Mouse (Mus musculus): ENCODE measurements around the gene Eif2d. TPM values are rescaled to one million over a fixed set of nuclear protein-coding genes. Genes with fewer than 3 reads are reported as not detected.

Eif2d gene
- 10 to 100 TPM; 33.1 to 38.1 (median 34.4) TPM for total RNA-seq (2022)

GRCm38 (mm10) chr1:131153018-131153629 lies at the start of gene Eif2d:
Gene Eif2d (plus strand): TSS chr1:131153181.
- DNase-seq (ENCODE audit: low spot score in 2 of 2) = peak; percentile 72 to 82

DNA sequence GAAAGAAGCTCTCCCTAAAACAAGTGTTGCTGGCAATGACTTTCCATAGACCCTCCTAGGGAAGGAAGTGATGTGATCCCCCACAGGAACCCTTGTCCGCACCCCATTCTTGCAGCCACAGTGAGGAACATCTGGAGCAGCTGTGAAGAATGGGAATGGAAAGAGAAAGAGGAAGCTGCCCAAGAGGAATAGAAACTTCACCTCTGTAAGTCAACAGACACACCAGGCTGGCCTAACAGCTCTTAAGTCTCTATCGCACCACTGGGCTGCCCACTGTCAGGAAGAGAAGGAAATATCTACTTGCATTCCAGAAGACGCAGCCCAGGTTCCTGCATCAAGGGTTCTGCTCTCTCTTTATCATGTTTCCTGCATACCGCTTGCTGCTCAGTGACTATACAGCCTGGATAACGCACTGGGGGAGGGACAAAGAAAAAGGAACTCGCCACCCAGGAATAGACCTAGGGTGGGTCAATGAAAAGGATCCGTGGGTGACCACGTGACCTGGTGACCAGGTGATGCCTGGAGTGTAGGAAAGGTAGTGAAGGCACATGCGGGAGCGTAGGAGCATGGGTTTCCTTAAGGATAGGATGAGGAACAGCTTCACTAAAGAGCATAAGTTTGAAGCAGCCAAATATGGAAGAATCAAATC lies 49.1 kb upstream of the Eif2d start:
- no peak for DNase-seq (ENCODE audit: low spot score in 2 of 2)

DNA sequence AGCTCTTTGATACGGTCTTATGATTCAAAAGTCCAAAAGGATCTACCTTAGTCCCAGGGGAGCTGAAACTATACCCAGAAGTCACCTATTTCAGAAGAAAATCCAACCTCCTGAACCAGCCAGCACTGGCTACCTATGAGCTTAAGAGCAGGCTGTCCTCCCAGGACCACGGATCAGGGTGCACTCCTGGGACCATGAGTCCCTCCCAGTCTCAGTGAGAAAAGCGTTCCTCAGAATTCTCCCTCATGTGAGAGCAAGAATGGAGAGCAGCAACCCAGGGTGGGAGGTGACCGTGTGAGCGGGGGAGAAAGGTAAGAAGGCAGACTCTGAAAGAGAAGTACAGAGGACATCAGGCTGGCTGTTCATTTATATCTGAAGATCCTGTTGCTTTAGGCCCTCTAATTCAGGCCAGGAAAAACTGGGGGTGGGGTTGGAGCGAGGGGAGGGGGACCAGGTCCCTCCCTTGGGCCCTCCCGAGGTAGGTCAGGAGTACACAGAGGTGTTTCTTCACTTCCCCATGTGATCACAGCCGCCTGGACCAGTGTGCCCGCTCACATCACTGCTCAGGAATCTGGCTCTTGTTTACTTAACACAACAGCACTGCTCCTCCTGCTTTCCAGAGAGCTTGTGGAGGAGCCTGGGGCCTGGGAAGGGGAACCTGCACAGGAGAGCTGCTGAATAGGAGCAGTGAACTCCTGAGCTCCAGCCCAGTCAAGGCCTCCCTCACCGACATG lies 45.2 kb upstream of the Eif2d start:
- no peak for DNase-seq (ENCODE audit: low spot score in 2 of 2)

- DNase-seq (ENCODE audit: low spot score in 2 of 2) = no peak
Measured at GRCm38 (mm10) chr1:131110525-131111106, 42.4 kb upstream of the Eif2d start.

DNA sequence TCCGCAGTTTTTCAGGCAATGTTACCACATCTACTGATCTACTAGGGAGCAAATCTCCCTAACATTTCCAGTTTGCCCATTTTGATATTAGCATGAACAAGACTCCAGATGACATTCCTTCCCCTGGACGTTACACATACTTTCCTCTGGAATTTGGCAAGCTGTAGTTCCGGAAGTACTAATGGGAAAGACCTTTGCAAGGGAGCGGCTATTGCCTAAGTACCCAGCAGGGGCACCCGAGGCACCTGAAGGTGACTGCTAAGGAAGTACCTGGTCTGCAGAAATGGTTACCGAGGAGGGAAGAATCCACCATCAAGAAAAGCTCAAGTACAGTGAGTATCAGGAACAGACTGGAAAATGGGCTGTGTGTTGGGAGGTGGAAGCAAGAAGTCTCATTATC lies 40.4 kb upstream of the Eif2d start:
- no peak for DNase-seq (ENCODE audit: low spot score in 2 of 2)

GRCm38 (mm10) chr1:131115932-131116331 lies 37.0 kb upstream of the Eif2d start:
- no peak for DNase-seq (ENCODE audit: low spot score in 2 of 2)

DNA sequence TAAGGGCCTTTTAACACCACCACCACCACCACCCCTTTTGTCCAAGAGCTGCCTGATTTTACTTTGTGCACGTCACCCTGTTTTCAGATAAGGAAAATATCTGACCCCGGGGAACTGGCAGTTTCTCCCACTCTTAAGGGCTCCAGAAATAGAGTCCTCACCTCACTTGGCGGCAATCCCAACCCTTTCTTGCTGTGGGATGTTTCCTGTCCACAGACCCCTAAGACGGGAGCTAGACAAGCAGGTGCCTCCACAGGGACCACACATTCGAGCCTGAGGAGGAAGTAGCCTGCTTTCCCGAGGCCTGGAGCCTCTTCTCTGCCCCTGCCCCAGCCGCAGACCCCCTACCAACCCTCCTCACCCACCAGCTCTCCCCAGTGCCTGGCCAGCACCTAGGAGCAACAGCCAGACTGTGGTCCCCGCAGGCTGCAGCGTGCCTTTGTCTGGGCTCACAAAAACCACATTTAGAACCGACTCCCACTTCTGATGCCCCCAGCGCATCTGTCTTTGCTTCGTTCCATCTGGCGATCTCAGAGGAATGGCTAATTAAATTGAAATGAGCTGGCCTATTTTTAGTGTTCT lies 36.5 kb upstream of the Eif2d start:
- DNase-seq (ENCODE audit: low spot score in 2 of 2) = peak; percentile 53 to 84

DNA sequence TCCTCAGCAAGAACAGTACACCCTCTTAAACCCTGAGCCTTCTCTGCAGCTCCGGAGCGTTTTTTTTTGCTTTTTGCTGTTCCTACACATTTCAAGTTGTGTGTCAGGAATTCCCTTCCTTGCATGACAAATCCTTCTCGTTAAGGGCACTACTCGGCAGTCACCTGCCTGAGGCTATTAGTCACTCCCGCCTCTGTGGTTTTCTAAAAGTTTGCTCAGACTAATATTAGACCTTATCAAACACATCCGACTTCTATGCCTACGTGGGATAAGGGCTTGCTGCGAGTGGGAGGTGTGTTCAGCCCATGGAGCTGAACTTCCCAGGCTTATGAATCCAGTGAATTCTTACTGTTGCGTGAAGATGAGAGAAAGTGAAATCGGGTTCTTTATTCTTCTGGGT lies 34.5 kb upstream of the Eif2d start:
- DNase-seq (ENCODE audit: low spot score in 2 of 2) = peak in 1 of 2 experiments; percentile 48

DNA sequence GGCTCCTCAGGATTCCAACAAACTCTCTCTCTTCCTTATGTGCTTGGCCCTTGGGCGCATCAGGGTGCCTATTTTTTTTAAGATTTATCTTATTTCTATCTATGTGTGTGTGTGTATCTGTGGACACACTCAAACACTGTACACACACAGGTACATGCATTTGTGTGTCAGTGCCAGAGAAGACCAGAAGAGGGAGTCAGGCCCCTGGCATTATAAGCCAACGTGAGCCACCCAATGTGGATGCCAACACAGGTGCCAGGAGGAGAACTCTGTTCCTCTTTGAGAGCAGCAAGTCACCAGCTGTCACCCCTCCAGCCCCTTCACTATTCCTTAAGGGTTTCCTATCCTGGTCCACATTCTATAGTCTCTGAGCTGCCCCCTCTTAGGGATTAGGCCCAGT lies 34.0 kb upstream of the Eif2d start:
- DNase-seq (ENCODE audit: low spot score in 2 of 2) = no peak

GRCm38 (mm10) chr1:131121987-131122386 lies 31.0 kb upstream of the Eif2d start:
- no peak for DNase-seq (ENCODE audit: low spot score in 2 of 2)

DNA sequence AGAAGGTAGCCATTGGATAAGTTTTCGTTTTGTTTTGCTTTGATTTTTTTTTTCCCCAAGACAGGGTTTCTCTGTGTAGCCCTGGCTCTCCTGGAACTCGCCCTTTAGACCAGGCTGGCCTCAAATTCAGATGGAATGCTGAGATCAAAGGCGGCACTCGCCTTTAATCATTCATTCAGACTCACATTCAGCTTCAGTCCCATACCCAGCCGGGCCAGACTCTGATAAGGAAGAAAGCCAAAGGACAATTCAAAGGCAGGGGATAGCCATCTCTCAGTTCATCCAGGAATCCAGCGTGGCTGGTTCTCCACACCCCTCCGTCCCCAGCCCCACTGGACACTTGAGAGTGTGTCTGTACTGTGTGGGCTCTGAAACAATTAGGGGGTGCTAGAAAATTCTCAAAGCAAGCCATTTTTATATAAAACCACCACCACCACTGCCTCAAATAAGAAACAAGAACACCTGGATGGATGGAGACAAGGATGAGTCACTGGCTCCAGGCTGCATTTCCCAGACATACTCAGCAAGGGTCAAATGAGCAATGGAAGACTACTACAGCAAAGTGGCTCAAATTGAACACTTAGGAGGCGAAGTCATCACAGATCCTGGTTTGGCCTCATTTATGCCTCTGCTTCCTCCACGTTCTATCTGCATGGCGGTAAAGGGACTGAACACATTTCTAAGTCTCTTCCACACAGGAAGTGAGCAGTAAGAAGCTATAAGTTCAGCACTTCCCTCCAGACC lies 29.3 kb upstream of the Eif2d start:
- DNase-seq (ENCODE audit: low spot score in 2 of 2) = no peak

DNA sequence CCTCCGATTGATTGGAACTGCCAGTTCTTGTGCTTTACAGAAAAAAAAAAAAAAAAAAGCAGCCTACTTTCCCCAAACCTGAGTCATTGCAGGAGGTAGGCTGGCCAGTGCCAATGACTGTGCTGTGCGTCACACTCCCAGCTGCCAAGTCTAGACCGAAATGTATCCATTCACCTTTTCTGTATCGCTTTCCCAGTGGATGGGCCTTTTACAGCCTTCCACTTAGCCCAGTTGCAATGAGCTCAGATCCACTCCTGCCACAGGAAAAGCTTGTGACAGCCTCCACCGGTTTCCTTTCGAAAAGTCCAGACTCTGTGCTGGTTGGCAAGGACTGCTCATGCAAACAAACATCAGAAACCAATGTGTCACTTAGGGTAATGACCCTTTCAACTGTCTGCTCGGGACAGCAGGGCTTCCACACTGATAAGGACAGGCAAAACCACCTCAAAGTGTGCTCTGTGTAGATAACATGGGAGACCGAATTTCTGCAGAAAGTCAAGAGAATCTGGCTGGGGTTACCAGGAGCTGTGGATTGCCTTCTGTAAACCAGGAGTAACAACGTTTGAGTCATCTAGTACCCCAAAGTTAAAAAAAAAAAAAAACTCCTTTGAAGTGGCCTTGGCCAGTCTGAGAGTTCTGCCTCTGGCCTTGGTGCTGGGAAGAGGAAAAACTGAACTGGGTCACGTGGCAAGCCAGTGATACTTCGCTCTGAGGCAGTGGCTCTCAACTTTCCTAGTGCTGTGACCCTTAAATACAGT lies 26.8 kb upstream of the Eif2d start:
- peak in 1 of 2 experiments; percentile 76 for DNase-seq (ENCODE audit: low spot score in 2 of 2)

DNA sequence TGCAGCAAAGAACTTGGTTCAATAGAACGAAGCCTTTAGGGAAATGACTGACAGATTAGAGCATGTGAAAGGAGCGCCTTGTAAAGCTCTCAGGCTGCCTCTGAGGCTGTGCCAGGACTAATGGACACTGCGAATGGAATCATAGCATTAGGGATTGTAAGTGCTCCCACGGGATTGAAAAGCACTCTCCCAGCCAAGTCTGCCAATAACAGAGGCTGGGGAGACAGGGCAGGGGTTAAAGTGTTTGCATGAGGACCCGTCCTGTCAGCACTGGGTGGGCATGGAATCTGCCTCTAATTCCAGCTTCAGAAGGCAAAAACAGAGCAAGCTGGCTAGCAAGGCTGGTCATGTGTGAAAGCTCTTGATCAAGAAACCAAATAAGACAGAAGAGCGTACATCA lies 18.8 kb upstream of the Eif2d start:
- DNase-seq (ENCODE audit: low spot score in 2 of 2) = no peak

DNA sequence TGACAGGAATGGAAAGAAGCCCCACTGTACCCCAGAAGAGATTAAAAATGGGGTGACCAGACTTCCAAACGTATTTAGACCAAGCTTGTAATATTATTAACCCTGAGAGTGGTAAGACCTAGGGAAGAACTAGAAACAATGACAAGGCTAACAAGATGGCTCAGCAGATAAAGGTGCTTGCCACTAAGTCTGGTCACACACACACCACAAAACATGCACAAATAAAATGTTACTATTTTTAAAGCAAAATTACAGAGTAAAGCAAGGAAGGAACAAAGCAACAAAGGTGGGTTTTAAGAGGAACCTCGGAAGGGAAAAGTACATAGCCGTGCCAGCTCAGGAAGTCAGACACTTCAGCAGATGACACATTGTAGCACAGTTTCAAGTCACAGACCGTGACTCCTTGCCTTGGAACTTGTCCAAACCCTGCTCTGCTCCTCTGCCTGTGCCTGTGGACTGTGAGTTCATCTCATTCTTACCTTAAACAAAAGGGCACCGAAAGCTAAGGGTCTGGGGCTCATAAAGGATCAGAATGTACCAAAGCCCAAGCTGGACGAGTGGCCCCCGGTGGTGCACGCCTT lies 17.9 kb upstream of the Eif2d start:
- DNase-seq (ENCODE audit: low spot score in 2 of 2) = no peak

GRCm38 (mm10) chr1:131135960-131136629 lies 16.9 kb upstream of the Eif2d start:
- DNase-seq (ENCODE audit: low spot score in 2 of 2) = no peak

- no peak for DNase-seq (ENCODE audit: low spot score in 2 of 2)
Measured at GRCm38 (mm10) chr1:131137111-131137510, 15.9 kb upstream of the Eif2d start.

DNA sequence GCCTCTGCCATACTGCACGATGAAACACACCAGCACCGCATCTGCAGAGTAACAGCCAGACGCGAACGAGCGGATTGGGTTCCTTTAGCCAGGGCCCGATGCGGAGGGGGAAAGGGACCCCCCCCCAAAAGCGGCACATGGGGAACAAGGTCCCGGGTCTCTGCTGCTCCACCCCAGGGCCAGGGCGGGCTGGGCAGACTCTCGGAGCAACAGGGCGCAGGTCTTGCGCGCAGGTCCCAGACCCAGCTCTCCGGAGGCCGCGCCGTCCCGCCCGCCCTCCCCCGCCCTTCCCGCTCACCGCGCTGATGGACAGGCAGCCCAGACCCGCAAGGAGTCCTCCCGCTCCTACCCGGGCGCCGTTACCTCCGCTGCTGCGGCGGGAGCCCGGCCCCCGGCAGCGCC lies 15.3 kb upstream of the Eif2d start:
- DNase-seq (ENCODE audit: low spot score in 2 of 2) = no peak

DNA sequence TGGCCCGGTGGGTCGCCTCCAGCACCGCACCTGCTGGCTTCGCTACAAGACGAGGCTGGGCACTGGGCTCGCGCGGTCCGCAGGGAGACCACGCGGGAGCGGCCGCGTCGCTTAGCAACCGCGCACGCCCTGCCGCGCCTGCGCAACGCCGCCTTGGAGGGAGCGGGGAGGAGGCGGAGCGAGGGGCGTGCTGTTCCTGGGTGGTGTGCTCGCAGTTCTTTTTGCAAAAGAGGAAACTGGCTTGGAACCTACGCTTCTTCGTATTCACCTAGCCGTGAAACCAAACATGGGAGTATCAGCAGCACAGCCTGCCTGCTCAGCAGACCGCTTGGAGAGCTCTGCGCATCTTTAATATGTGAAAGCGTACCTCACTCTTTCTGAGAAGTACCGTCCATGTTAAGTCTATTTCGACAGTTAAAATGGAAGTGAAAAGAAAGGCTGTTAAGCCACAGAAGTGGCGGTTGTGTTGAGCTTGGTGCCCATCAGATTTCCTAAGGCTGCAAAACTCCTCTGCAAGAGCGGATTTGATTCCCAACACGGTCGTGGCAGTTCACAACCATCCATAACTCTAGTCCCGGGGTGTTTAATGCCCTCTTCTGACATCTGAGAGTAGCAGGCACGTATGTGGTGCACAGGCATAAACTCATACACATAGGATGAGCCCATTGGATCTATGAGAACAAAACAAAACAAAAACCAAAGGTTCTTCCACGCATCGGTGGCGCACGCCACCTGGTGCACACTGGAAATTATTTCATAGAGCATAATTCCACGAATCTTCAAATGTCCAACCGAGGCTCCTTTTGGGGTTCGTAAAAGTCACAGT lies 14.6 kb upstream of the Eif2d start, which contains the start of gene Dyrk3:
TSS of gene Dyrk3 (minus strand) at position 150 of the 826 bp plus-strand sequence.
- DNase-seq (ENCODE audit: low spot score in 2 of 2) = peak; percentile 82 to 88
